Mouse (Mus musculus): ENCODE measurements around the gene Zfp2. TPM values are rescaled to one million over a fixed set of nuclear protein-coding genes. Genes with fewer than 3 reads are reported as not detected.

Gene Zfp2
- 10 to 100 TPM; 24.2 to 28.2 (median 25.6) TPM for total RNA-seq (2022)

- DNase-seq (ENCODE audit: low spot score in 2 of 2), result peak; percentile 80 to 93
Observed at GRCm38 (mm10) chr11:50915671-50916320, at the start of gene Zfp2. Gene Zfp2 (minus strand): TSS chr11:50916165.

GRCm38 (mm10) chr11:50964886-50965285 is 48.9 kb upstream of the Zfp2 start:
- no peak for DNase-seq (ENCODE audit: low spot score in 2 of 2)

GRCm38 (mm10) chr11:50953665-50954064 is 37.7 kb upstream of the Zfp2 start, which contains the start of gene Prop1:
Gene Prop1 (minus strand): TSS chr11:50953765.
- DNase-seq (ENCODE audit: low spot score in 2 of 2), result no peak

- DNase-seq (ENCODE audit: low spot score in 2 of 2), result peak in 1 of 2 experiments; percentile 49
Observed at GRCm38 (mm10) chr11:50952290-50952689, 36.3 kb upstream of the Zfp2 start.

GRCm38 (mm10) chr11:50943506-50943905 is 27.5 kb upstream of the Zfp2 start, which contains the start of gene 4933414I15Rik:
Gene 4933414I15Rik (minus strand): TSS chr11:50943765.
- DNase-seq (ENCODE audit: low spot score in 2 of 2), result no peak

- no peak for DNase-seq (ENCODE audit: low spot score in 2 of 2)
Observed at GRCm38 (mm10) chr11:50942386-50942785, 26.4 kb upstream of the Zfp2 start.

GRCm38 (mm10) chr11:50939621-50940366 is 23.8 kb upstream of the Zfp2 start:
- DNase-seq (ENCODE audit: low spot score in 2 of 2), result no peak

- DNase-seq (ENCODE audit: low spot score in 2 of 2), result no peak
Observed at GRCm38 (mm10) chr11:50938435-50938834, 22.5 kb upstream of the Zfp2 start.

- DNase-seq (ENCODE audit: low spot score in 2 of 2), result no peak
Observed at GRCm38 (mm10) chr11:50932040-50932439, 16.1 kb upstream of the Zfp2 start.

- peak; percentile 61 to 91 for DNase-seq (ENCODE audit: low spot score in 2 of 2)
Observed at GRCm38 (mm10) chr11:50931451-50931866, 15.5 kb upstream of the Zfp2 start, which contains the start of gene Zfp354b. Gene Zfp354b (minus strand): TSS chr11:50931633.

GRCm38 (mm10) chr11:50931021-50931420 is 15.1 kb upstream of the Zfp2 start:
- DNase-seq (ENCODE audit: low spot score in 2 of 2), result no peak

GRCm38 (mm10) chr11:50930469-50931014 is 14.6 kb upstream of the Zfp2 start:
- no peak for DNase-seq (ENCODE audit: low spot score in 2 of 2)

GRCm38 (mm10) chr11:50914461-50914860 is 1.5 kb downstream of the Zfp2 start:
- no peak for DNase-seq (ENCODE audit: low spot score in 2 of 2)

GRCm38 (mm10) chr11:50913301-50913700 is 2.7 kb downstream of the Zfp2 start:
- DNase-seq (ENCODE audit: low spot score in 2 of 2), result no peak

GRCm38 (mm10) chr11:50908136-50908535 is 7.8 kb downstream of the Zfp2 start:
- DNase-seq (ENCODE audit: low spot score in 2 of 2), result peak in 1 of 2 experiments; percentile 47

- DNase-seq (ENCODE audit: low spot score in 2 of 2), result no peak
Observed at GRCm38 (mm10) chr11:50897359-50897758, 18.6 kb downstream of the Zfp2 start.

GRCm38 (mm10) chr11:50892441-50892840 is 23.5 kb downstream of the Zfp2 start:
- no peak for DNase-seq (ENCODE audit: low spot score in 2 of 2)

GRCm38 (mm10) chr11:50887390-50888128 is 28.4 kb downstream of the Zfp2 start, which contains the start of gene Zfp454:
Gene Zfp454 (minus strand): TSS chr11:50887651.
- peak; percentile 87 to 95 for DNase-seq (ENCODE audit: low spot score in 2 of 2)

GRCm38 (mm10) chr11:50886933-50887293 is 29.1 kb downstream of the Zfp2 start:
- DNase-seq (ENCODE audit: low spot score in 2 of 2), result no peak

GRCm38 (mm10) chr11:50886231-50886932 is 29.6 kb downstream of the Zfp2 start:
- DNase-seq (ENCODE audit: low spot score in 2 of 2), result peak in 1 of 2 experiments; percentile 25

- no peak for DNase-seq (ENCODE audit: low spot score in 2 of 2)
Observed at GRCm38 (mm10) chr11:50883756-50884155, 32.2 kb downstream of the Zfp2 start.

Measured in left cerebral cortex, adult 8-10 months (tissue).